Mouse (Mus musculus) large intestine, adult 2 months (tissue): ENCODE measurements around the gene Afm. TPM values are rescaled to one million over a fixed set of nuclear protein-coding genes. Genes with fewer than 3 reads are reported as not detected.

ENCODE experiments used
- DNase-seq: peaks from one replicate; pipeline ENCODE4 v3.0.0-alpha.2; 2012; ENCODE audit warnings: low read depth, low spot score
- WGBS: fragments of 180-500 bp; shearing (Covaris S2); methylation state at CpG from one replicate; pipeline ENCODE4 v1.1.7; 2018; 5-methylcytosine and 5-hydroxymethylcytosine counted together
- polyA plus RNA-seq: library from polyadenylated mRNA; depleted of rRNA; stranded (reverse); fragments of >200 nt; gene quantifications from 2 replicates; pipeline ENCODE4 v1.2.3, GENCODE M21; 2012; rRNA removed

The Afm gene
- polyA plus RNA-seq, 1 experiment, result 0.14 TPM

DNA sequence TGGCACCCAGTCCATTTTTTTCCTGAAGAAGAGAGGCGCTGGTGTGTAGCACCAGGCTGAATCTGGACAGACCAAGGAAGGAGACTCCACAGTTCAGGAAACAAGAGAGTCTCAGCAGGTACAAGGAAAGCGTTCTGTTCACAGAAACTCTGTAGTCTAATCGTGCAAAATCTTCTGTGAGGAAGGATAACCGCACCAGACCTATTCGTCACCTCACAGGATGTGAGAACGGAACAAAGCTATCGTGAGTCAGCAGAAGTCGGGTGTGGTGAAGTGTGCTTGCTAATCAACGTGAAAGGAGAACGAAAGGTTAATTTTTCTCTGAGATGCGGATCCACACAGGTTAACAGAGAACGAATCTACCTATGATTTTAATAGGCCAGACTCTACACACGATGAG, 76.2 kb downstream of the Afm start:
- no peak for DNase-seq
- WGBS, result 76% methylated on average over 13 of the region's 13 CpGs

DNA sequence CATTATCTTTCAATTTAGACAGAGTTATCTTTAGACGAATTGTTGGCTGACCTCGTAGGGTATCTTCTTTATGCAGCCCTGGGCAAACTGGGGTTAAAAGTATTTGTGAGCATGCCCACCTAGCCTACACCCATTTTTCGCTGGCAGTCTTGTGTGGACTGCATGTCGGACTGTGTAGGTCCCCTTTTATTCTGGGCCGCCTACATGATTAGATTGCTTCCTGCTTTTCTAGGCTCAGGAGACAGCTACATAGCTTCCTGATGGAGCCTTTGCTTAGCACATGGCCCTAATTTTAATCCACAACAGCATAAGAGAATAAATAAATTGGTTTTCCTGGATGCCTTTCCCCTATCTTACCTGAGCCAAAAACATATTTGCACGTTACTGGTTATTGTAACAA, 77.4 kb downstream of the Afm start:
- 81% methylated on average over 6 of the region's 6 CpGs for WGBS

DNA sequence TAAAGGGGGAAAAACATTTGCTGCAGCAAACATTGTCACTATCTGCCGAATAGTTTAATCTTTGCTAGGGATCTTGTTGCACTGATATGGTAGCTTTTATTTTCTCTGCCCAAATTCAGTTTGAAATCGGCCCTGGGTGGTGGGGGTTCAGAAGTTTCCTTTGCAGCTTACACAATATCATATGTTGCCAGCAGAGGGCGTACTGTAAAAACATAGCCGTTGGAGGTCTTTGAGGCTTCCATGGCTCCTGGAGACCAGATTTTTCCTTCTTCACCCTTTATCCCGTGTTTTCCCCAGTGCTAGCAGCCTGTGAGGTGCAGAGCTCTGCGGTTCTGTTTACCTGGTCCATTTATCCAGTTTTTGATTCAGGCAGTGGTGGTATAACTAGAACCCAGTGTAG, 82.7 kb downstream of the Afm start:
- no peak for DNase-seq
- WGBS, result 10% methylated on average over 6 of the region's 6 CpGs

More for the DNA sequence above, 77.4 kb downstream of the Afm start:
- DNase-seq, result no peak

Other genes starting within 250 kb of the Afm start
- 11.7 and 23.3 TPM in 2 replicates for gene Ankrd17, start 152.4 kb upstream of the Afm start, polyA plus RNA-seq
- gene Gm9958, start 151.7 kb upstream of the Afm start, polyA plus RNA-seq, result 1.4 and 1.8 TPM in 2 replicates
- gene Alb, start 58.0 kb upstream of the Afm start, polyA plus RNA-seq, result 0.53 and 0.95 TPM in 2 replicates
- gene Afp, start 28.2 kb upstream of the Afm start, polyA plus RNA-seq, result 1.4 and 6.6 TPM in 2 replicates
- 0.07 TPM in 1 of 2 replicates, not detected in the other for gene 5830473C10Rik, start 42.2 kb downstream of the Afm start, polyA plus RNA-seq
- gene Rassf6, start 121.7 kb downstream of the Afm start, polyA plus RNA-seq, result 6.7 and 11.8 TPM in 2 replicates
- gene Cxcl5, start 240.4 kb downstream of the Afm start, polyA plus RNA-seq, result 0.78 and 1.1 TPM in 2 replicates
- gene Ppbp, start 249.6 kb downstream of the Afm start, polyA plus RNA-seq, result 0.17 and 0.18 TPM in 2 replicates